Mouse (Mus musculus): Measurements from ENCODE around the gene Npm3. TPM values are rescaled to one million over a fixed set of nuclear protein-coding genes. Genes with fewer than 3 reads are reported as not detected.

The Npm3 gene
- polyA plus RNA-seq, 1 experiment from 2014 or later: 6.9 TPM

DNA sequence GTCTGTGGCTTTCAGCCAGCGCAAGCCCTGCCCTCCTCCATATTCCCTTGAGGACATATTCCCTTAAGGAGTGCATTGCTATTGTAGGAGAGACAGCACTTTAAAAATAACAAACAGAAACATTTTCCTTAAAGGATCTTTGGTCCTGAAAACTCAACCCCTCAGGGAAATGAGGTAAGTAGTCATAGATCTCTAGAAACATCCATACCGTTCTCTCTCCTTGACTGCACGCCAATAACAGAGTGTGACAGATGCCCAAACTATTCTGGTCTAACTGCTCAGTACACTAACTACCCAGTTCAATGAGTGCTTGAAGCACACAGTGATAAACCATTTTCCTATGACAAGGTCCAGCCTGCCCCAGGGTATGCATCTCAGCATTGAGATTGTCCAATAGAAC is 31.1 kb downstream of the Npm3 start:
- Histone ChIP-seq H3K4me3 (peak overlapping the region; percentile 31), H3K9me3 (no peaks in the 10 kb centered on the region), H3K9ac (peak overlapping the region; percentile 42; the same call in 1 of the 2 replicates), H3K27me3 (replicated peaks) (peaks cover 27% of the 10 kb centered on the region), H3K36me3 (replicated peaks) (no peaks in the 10 kb centered on the region), H3K4me1 (peaks cover 23% of the 10 kb centered on the region), H3K4me2 (peak overlapping the region; percentile 53), H3K27ac (peak overlapping the region; percentile 83)
- peak; percentile 34; the same call in 1 of the 2 replicates for ATAC-seq (replicated peaks)
- 45% methylated on average over 3 of the region's 3 CpGs for WGBS

DNA sequence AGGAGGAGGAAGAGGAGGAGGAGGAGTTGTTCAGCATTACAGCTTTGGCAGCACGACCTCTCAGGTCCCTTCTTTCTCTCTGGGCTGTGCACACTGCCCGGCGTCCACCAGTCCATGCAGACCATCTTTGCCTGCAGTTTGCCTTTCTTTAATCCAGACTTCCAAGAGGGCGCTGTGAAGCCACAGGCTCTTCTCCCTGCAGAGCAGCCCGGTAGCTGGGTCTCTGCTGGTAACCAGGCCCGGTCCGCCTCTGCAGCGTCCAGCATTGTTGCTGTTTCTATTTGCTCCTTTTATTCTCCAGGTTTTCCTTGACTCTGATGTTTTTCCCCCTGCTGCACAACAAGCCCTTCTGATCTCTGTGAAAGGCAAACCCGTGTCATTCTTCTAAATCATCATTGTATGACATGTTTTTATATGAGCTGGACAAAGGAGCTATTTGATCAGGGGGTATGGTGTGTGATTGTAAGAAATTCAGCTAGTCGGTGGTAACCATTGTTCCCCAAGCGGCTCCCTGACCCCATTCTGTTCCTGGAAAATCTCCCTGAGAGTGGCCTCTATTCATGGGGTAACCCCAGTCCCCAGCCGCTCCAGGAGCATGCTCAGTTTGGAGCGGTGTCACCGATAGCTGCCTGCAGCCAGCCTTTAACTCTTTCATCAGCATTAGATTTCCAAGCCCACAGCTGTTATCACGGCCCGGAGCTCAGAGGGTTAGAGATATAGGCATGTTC is 31.7 kb downstream of the Npm3 start:
- WGBS: under 1% methylated on average over 16 of the region's 16 CpGs
- H3K4me2 ChIP-seq: peak overlapping the region; percentile 53
- no peaks in the 10 kb centered on the region for H3K36me3 ChIP-seq (replicated peaks)
- H3K4me1 ChIP-seq: peaks cover 23% of the 10 kb centered on the region
- peak; percentile 94 for ATAC-seq (replicated peaks)
- peaks cover 27% of the 10 kb centered on the region for H3K27me3 ChIP-seq (replicated peaks)
- no peaks in the 10 kb centered on the region for H3K9me3 ChIP-seq
- peak overlapping the region; percentile 83 for H3K27ac ChIP-seq
- H3K9ac ChIP-seq: peak overlapping the region; percentile 42
- peak overlapping the region; percentile 31 for H3K4me3 ChIP-seq

DNA sequence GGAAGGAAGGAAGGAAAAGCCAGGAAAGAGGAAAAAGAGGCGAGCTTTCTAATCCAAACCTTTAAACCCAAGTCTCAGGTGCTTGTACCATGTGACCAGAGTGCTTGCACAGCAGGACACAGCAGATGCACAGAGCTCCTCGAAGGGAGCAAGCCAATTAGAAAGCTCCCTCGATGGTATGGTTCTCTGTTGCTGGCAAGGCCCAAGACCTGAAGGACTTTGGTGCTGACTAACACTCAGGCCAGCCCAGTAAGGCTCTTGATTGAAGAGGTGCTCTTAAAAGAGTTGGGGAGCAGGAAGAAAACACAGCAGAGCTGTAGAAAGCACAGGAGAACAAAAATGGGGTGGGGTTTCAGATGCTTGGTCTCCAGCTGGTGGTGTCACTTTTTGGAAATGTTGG is 40.7 kb downstream of the Npm3 start:
- 75% methylated on average over 3 of the region's 3 CpGs for WGBS
- Histone ChIP-seq H3K4me2 (no peak overlapping the region), H3K4me1 (no peaks in the 10 kb centered on the region), H3K4me3 (no peak overlapping the region), H3K27me3 (replicated peaks) (no peaks in the 10 kb centered on the region; the same call in 1 of the 2 replicates), H3K9ac (no peak overlapping the region), H3K36me3 (replicated peaks) (no peaks in the 10 kb centered on the region), H3K27ac (no peak overlapping the region), H3K9me3 (no peaks in the 10 kb centered on the region)
- ATAC-seq (replicated peaks): no peak

Other genes starting within 250 kb of the Npm3 start
- 13.8 and 14.5 TPM in 2 replicates for gene Poll, start 189.1 kb downstream of the Npm3 start, polyA plus RNA-seq (2015; fragmentation: Nextera tagmentation; extraction: Ambion mirVana)
- gene Gm17018, start 189.0 kb downstream of the Npm3 start, polyA plus RNA-seq (2015; fragmentation: Nextera tagmentation; extraction: Ambion mirVana): 60.3 and 65.8 TPM in 2 replicates
- gene Fbxw4, start 89.3 kb downstream of the Npm3 start, polyA plus RNA-seq (2015; fragmentation: Nextera tagmentation; extraction: Ambion mirVana): 6.1 and 7.8 TPM in 2 replicates
- 0.91 and 1.2 TPM in 2 replicates for gene Fgf8, start 6.7 kb downstream of the Npm3 start, polyA plus RNA-seq (2015; fragmentation: Nextera tagmentation; extraction: Ambion mirVana)
- gene Mgea5, start 34.2 kb upstream of the Npm3 start, polyA plus RNA-seq (2015; fragmentation: Nextera tagmentation; extraction: Ambion mirVana): 91.4 TPM in 2 replicates
- 7.0 and 7.2 TPM in 2 replicates for gene Kcnip2, start 66.5 kb upstream of the Npm3 start, polyA plus RNA-seq (2015; fragmentation: Nextera tagmentation; extraction: Ambion mirVana)
- gene Armh3, start 248.9 kb upstream of the Npm3 start, polyA plus RNA-seq (2015; fragmentation: Nextera tagmentation; extraction: Ambion mirVana): 25.4 and 25.9 TPM in 2 replicates

Measured in midbrain, embryonic 15.5 days (tissue).